Mouse (Mus musculus): ENCODE results near the gene a. TPM values are rescaled to one million over a fixed set of nuclear protein-coding genes. Genes with fewer than 3 reads are reported as not detected.

Gene a
- total and polyA plus RNA-seq, 3 experiments = not detected

GRCm38 (mm10) chr2:154751924-154752323 is 39.3 kb upstream of the a start:
- Histone ChIP-seq H3K79me2 (replicated peaks; ENCODE audit: control insufficient read depth, insufficient read depth, low read length) (no peaks in the 10 kb centered on the region), H3K27me3 (ENCODE audit: control insufficient read depth, insufficient read depth, low read length) (no peaks in the 10 kb centered on the region), H3K9ac (ENCODE audit: low read depth, low read length) (no peak overlapping the region), H3K36me3 (ENCODE audit: control insufficient read depth, insufficient read depth, low read length) (no peaks in the 10 kb centered on the region), H3K4me3 (no peak overlapping the region), H3K4me1 (ENCODE audit: control insufficient read depth, insufficient read depth, low read length) (no peaks in the 10 kb centered on the region), H3K27ac (no peak overlapping the region)
- intact Hi-C loops (cut with DNase I) = no loop called here
- TF ChIP-seq EP300 (IDR thresholded peaks at IDR 0.05; ENCODE audit: insufficient read depth, low read depth, low read length) = no peak
- no peak for TF ChIP-seq CTCF (IDR thresholded peaks at IDR 0.05)
- no peak for TF ChIP-seq POLR2A (IDR thresholded peaks at IDR 0.05; ENCODE audit: insufficient read depth, low read depth, low read length)
- DNase-seq = peak in 1 of 2 experiments; percentile 10
- 59% methylated on average over 8 of the region's 8 CpGs for WGBS

GRCm38 (mm10) chr2:154754068-154754560 is 37.1 kb upstream of the a start:
- Histone ChIP-seq H3K27me3 (ENCODE audit: control insufficient read depth, insufficient read depth, low read length) (no peaks in the 10 kb centered on the region), H3K4me3 (no peak overlapping the region), H3K79me2 (replicated peaks; ENCODE audit: control insufficient read depth, insufficient read depth, low read length) (no peaks in the 10 kb centered on the region), H3K9ac (ENCODE audit: low read depth, low read length) (no peak overlapping the region), H3K4me1 (ENCODE audit: control insufficient read depth, insufficient read depth, low read length) (no peaks in the 10 kb centered on the region), H3K36me3 (ENCODE audit: control insufficient read depth, insufficient read depth, low read length) (no peaks in the 10 kb centered on the region), H3K27ac (no peak overlapping the region)
- DNase-seq = no peak
- TF ChIP-seq CTCF (IDR thresholded peaks at IDR 0.05) (no peak), POLR2A (IDR thresholded peaks at IDR 0.05; ENCODE audit: insufficient read depth, low read depth, low read length) (no peak)
- intact Hi-C loops (cut with DNase I) = no loop called here
- 91% methylated on average over 2 of the region's 2 CpGs for WGBS

- WGBS = 66% methylated on average over 6 of the region's 6 CpGs
- Histone ChIP-seq H3K4me1 (ENCODE audit: control insufficient read depth, insufficient read depth, low read length) (no peaks in the 10 kb centered on the region), H3K27ac (no peak overlapping the region), H3K27me3 (ENCODE audit: control insufficient read depth, insufficient read depth, low read length) (no peaks in the 10 kb centered on the region), H3K36me3 (ENCODE audit: control insufficient read depth, insufficient read depth, low read length) (no peaks in the 10 kb centered on the region), H3K79me2 (replicated peaks; ENCODE audit: control insufficient read depth, insufficient read depth, low read length) (no peaks in the 10 kb centered on the region), H3K9ac (ENCODE audit: low read depth, low read length) (no peak overlapping the region), H3K4me3 (no peak overlapping the region)
- no peak for DNase-seq
- TF ChIP-seq EP300 (IDR thresholded peaks at IDR 0.05; ENCODE audit: insufficient read depth, low read depth, low read length) (no peak), CTCF (IDR thresholded peaks at IDR 0.05) (peak; percentile 35), POLR2A (IDR thresholded peaks at IDR 0.05; ENCODE audit: insufficient read depth, low read depth, low read length) (no peak)
- intact Hi-C loops (cut with DNase I) = no loop called here
These were observed 35.4 kb upstream of the a start for GRCm38 (mm10) chr2:154755791-154756190.

GRCm38 (mm10) chr2:154757691-154758090 is 33.5 kb upstream of the a start:
- Histone ChIP-seq H3K4me1 (ENCODE audit: control insufficient read depth, insufficient read depth, low read length) (no peaks in the 10 kb centered on the region), H3K4me3 (no peak overlapping the region), H3K79me2 (replicated peaks; ENCODE audit: control insufficient read depth, insufficient read depth, low read length) (no peaks in the 10 kb centered on the region), H3K27me3 (ENCODE audit: control insufficient read depth, insufficient read depth, low read length) (no peaks in the 10 kb centered on the region), H3K27ac (no peak overlapping the region), H3K9ac (ENCODE audit: low read depth, low read length) (no peak overlapping the region), H3K36me3 (ENCODE audit: control insufficient read depth, insufficient read depth, low read length) (no peaks in the 10 kb centered on the region)
- WGBS = 87% methylated on average over 5 of the region's 5 CpGs
- intact Hi-C loops (cut with DNase I) = no loop called here
- TF ChIP-seq CTCF (IDR thresholded peaks at IDR 0.05) = no peak
- DNase-seq = no peak

GRCm38 (mm10) chr2:154758454-154758853 is 32.7 kb upstream of the a start:
- DNase-seq = no peak
- Histone ChIP-seq H3K27ac (no peak overlapping the region), H3K79me2 (replicated peaks; ENCODE audit: control insufficient read depth, insufficient read depth, low read length) (no peaks in the 10 kb centered on the region), H3K36me3 (ENCODE audit: control insufficient read depth, insufficient read depth, low read length) (no peaks in the 10 kb centered on the region), H3K4me1 (ENCODE audit: control insufficient read depth, insufficient read depth, low read length) (no peaks in the 10 kb centered on the region), H3K4me3 (no peak overlapping the region), H3K27me3 (ENCODE audit: control insufficient read depth, insufficient read depth, low read length) (no peaks in the 10 kb centered on the region), H3K9ac (ENCODE audit: low read depth, low read length) (no peak overlapping the region)
- 78% methylated on average over 1 of the region's 1 CpGs for WGBS
- intact Hi-C loops (cut with DNase I) = no loop called here
- TF ChIP-seq POLR2A (IDR thresholded peaks at IDR 0.05; ENCODE audit: insufficient read depth, low read depth, low read length) = no peak
- TF ChIP-seq CTCF (IDR thresholded peaks at IDR 0.05) = no peak
- no peak for TF ChIP-seq EP300 (IDR thresholded peaks at IDR 0.05; ENCODE audit: insufficient read depth, low read depth, low read length)

GRCm38 (mm10) chr2:154763226-154763625 is 28.0 kb upstream of the a start:
- no peaks in the 10 kb centered on the region for H3K36me3 ChIP-seq (ENCODE audit: control insufficient read depth, insufficient read depth, low read length)
- H3K4me1 ChIP-seq (ENCODE audit: control insufficient read depth, insufficient read depth, low read length) = no peaks in the 10 kb centered on the region
- H3K27me3 ChIP-seq (ENCODE audit: control insufficient read depth, insufficient read depth, low read length) = no peaks in the 10 kb centered on the region
- no peak for TF ChIP-seq POLR2A (IDR thresholded peaks at IDR 0.05; ENCODE audit: insufficient read depth, low read depth, low read length)
- no peak for TF ChIP-seq CTCF (IDR thresholded peaks at IDR 0.05)
- TF ChIP-seq EP300 (IDR thresholded peaks at IDR 0.05; ENCODE audit: insufficient read depth, low read depth, low read length) = no peak
- no peak overlapping the region for H3K4me3 ChIP-seq
- intact Hi-C loops (cut with DNase I) = no loop called here
- H3K79me2 ChIP-seq (replicated peaks; ENCODE audit: control insufficient read depth, insufficient read depth, low read length) = no peaks in the 10 kb centered on the region
- H3K9ac ChIP-seq (ENCODE audit: low read depth, low read length) = no peak overlapping the region
- no peak overlapping the region for H3K27ac ChIP-seq
- whole genome bisulfite sequencing = 81% methylated on average over 3 of the region's 3 CpGs
- DNase-seq = no peak
